Mouse (Mus musculus): ENCODE results near the gene Tcp1. TPM values are rescaled to one million over a fixed set of nuclear protein-coding genes. Genes with fewer than 3 reads are reported as not detected.

Gene Tcp1
- total and polyA plus RNA-seq, 3 experiments = 485 to 1,425 (median 570) TPM

GRCm38 (mm10) chr17:12967173-12967572 lies 51.7 kb downstream of the Tcp1 start:
- Histone ChIP-seq H3K9ac (ENCODE audit: control insufficient read depth, low read depth, low read length, poor library complexity, severe bottlenecking) (no peak overlapping the region), H3K9me3 (replicated peaks; ENCODE audit: insufficient read depth, low read length) (no peaks in the 10 kb centered on the region), H3K4me1 (ENCODE audit: control insufficient read depth in 1 of 2, insufficient read depth in 2 of 2, low read length in 2 of 2) (no peaks in the 10 kb centered on the region; a peak in 1 of 4 replicates), H3K27me3 (ENCODE audit: control insufficient read depth in 1 of 2, insufficient read depth in 2 of 2, low read length in 2 of 2) (no peaks in the 10 kb centered on the region), H3K79me2 (ENCODE audit: control insufficient read depth, insufficient read depth, low read length, poor library complexity) (no peaks in the 10 kb centered on the region; the same call in 1 of the 2 replicates), H3K4me3 (ENCODE audit: control insufficient read depth in 1 of 2, insufficient read depth in 1 of 2, low read depth in 2 of 2, low read length in 2 of 2) (no peak overlapping the region), H3K27ac (ENCODE audit: control insufficient read depth, low read depth, low read length) (no peak overlapping the region), H3K36me3 (ENCODE audit: control insufficient read depth in 1 of 2, insufficient read depth in 2 of 2, low read length in 2 of 2) (peaks cover 0 to 28% of the 10 kb centered on the region in 2 experiments; a peak in 3 of 4 replicates)
- peak; percentile 77 for TF ChIP-seq ZNF384 (IDR thresholded peaks at IDR 0.05; ENCODE audit: low read depth, low read length)
- no peak for TF ChIP-seq MAX (IDR thresholded peaks at IDR 0.05; ENCODE audit: low read length)
- DNase-seq (ENCODE audit: low read depth, low spot score) = no peak

GRCm38 (mm10) chr17:12973851-12974250 lies 58.4 kb downstream of the Tcp1 start:
- Histone ChIP-seq H3K27ac (ENCODE audit: control insufficient read depth, low read depth, low read length) (no peak overlapping the region), H3K9me3 (replicated peaks; ENCODE audit: insufficient read depth, low read length) (no peaks in the 10 kb centered on the region), H3K4me3 (ENCODE audit: control insufficient read depth in 1 of 2, insufficient read depth in 1 of 2, low read depth in 2 of 2, low read length in 2 of 2) (no peak overlapping the region), H3K27me3 (ENCODE audit: control insufficient read depth in 1 of 2, insufficient read depth in 2 of 2, low read length in 2 of 2) (no peaks in the 10 kb centered on the region), H3K9ac (ENCODE audit: control insufficient read depth, low read depth, low read length, poor library complexity, severe bottlenecking) (no peak overlapping the region), H3K36me3 (ENCODE audit: control insufficient read depth in 1 of 2, insufficient read depth in 2 of 2, low read length in 2 of 2) (peaks cover 2 to 66% of the 10 kb centered on the region in 2 experiments), H3K79me2 (ENCODE audit: control insufficient read depth, insufficient read depth, low read length, poor library complexity) (no peaks in the 10 kb centered on the region; the same call in 1 of the 2 replicates), H3K4me1 (ENCODE audit: control insufficient read depth in 1 of 2, insufficient read depth in 2 of 2, low read length in 2 of 2) (no peaks in the 10 kb centered on the region)
- TF ChIP-seq GATA1 (IDR thresholded peaks at IDR 0.05; ENCODE audit: low read depth, low read length) = no peak
- no peak for TF ChIP-seq CHD2 (IDR thresholded peaks at IDR 0.05; ENCODE audit: low read length)
- DNase-seq (ENCODE audit: low read depth, low spot score) = no peak

Other genes starting within 250 kb of the Tcp1 start
- not detected in 2 replicates for gene Slc22a1, start 239.9 kb upstream of the Tcp1 start, total RNA-seq (2012; rRNA removed)
- gene Slc22a1, start 239.9 kb upstream of the Tcp1 start, polyA plus RNA-seq (2012; ENCODE audit: insufficient read depth in 1 of 2, insufficient read length in 2 of 2, low read depth in 1 of 2, low replicate concordance in 2 of 2, missing spikeins in 1 of 2) = not detected
- gene Igf2r, start 146.0 kb upstream of the Tcp1 start, total RNA-seq (2012; rRNA removed) = 18.0 and 18.8 TPM in 2 replicates
- 10 to 100 TPM; 18.3 to 21.7 TPM for gene Igf2r, start 146.0 kb upstream of the Tcp1 start, polyA plus RNA-seq (2012; ENCODE audit: insufficient read depth in 1 of 2, insufficient read length in 2 of 2, low read depth in 1 of 2, low replicate concordance in 2 of 2, missing spikeins in 1 of 2)
- gene Mas1, start 47.6 kb upstream of the Tcp1 start, total RNA-seq (2012; rRNA removed) = not detected in 2 replicates
- gene Mas1, start 47.6 kb upstream of the Tcp1 start, polyA plus RNA-seq (2012; ENCODE audit: insufficient read depth in 1 of 2, insufficient read length in 2 of 2, low read depth in 1 of 2, low replicate concordance in 2 of 2, missing spikeins in 1 of 2) = not detected
- not detected in 2 replicates for gene Mrgprh, start 39.7 kb upstream of the Tcp1 start, total RNA-seq (2012; rRNA removed)
- gene Mrgprh, start 39.7 kb upstream of the Tcp1 start, polyA plus RNA-seq (2012; ENCODE audit: insufficient read depth in 1 of 2, insufficient read length in 2 of 2, low read depth in 1 of 2, low replicate concordance in 2 of 2, missing spikeins in 1 of 2) = not detected
- 0.36 and 0.54 TPM in 2 replicates for gene Pnldc1, start 5.5 kb upstream of the Tcp1 start, total RNA-seq (2012; rRNA removed)
- gene Pnldc1, start 5.5 kb upstream of the Tcp1 start, polyA plus RNA-seq (2012; ENCODE audit: insufficient read depth in 1 of 2, insufficient read length in 2 of 2, low read depth in 1 of 2, low replicate concordance in 2 of 2, missing spikeins in 1 of 2) = 1 to 10 TPM in 1 of 2 experiments, not detected in 1; 1.1 TPM
- 238 and 257 TPM in 2 replicates for gene Mrpl18, start 644 bp downstream of the Tcp1 start, total RNA-seq (2012; rRNA removed)
- gene Mrpl18, start 644 bp downstream of the Tcp1 start, polyA plus RNA-seq (2012; ENCODE audit: insufficient read depth in 1 of 2, insufficient read length in 2 of 2, low read depth in 1 of 2, low replicate concordance in 2 of 2, missing spikeins in 1 of 2) = 100 to 1,000 TPM in 1 of 2 experiments, not detected in 1; 202 TPM
- gene Acat3, start 24.9 kb downstream of the Tcp1 start, total RNA-seq (2012; rRNA removed) = 13.6 and 14.6 TPM in 2 replicates
- 1 to 10 TPM in 1 of 2 experiments, not detected in 1; 1.0 TPM for gene Acat3, start 24.9 kb downstream of the Tcp1 start, polyA plus RNA-seq (2012; ENCODE audit: insufficient read depth in 1 of 2, insufficient read length in 2 of 2, low read depth in 1 of 2, low replicate concordance in 2 of 2, missing spikeins in 1 of 2)
- gene Acat2, start 45.0 kb downstream of the Tcp1 start, total RNA-seq (2012; rRNA removed) = 54.9 and 60.1 TPM in 2 replicates
- gene Acat2, start 45.0 kb downstream of the Tcp1 start, polyA plus RNA-seq (2012; ENCODE audit: insufficient read depth in 1 of 2, insufficient read length in 2 of 2, low read depth in 1 of 2, low replicate concordance in 2 of 2, missing spikeins in 1 of 2) = 10 to 100 TPM in 1 of 2 experiments, not detected in 1; 33.8 TPM
- gene Wtap, start 78.5 kb downstream of the Tcp1 start, total RNA-seq (2012; rRNA removed) = 61.1 and 63.5 TPM in 2 replicates
- 10 to 100 TPM in 1 of 2 experiments, not detected in 1; 74.0 TPM for gene Wtap, start 78.5 kb downstream of the Tcp1 start, polyA plus RNA-seq (2012; ENCODE audit: insufficient read depth in 1 of 2, insufficient read length in 2 of 2, low read depth in 1 of 2, low replicate concordance in 2 of 2, missing spikeins in 1 of 2)
- gene Sod2, start 91.1 kb downstream of the Tcp1 start, total RNA-seq (2012; rRNA removed) = 284 and 295 TPM in 2 replicates
- gene Sod2, start 91.1 kb downstream of the Tcp1 start, polyA plus RNA-seq (2012; ENCODE audit: insufficient read depth in 1 of 2, insufficient read length in 2 of 2, low read depth in 1 of 2, low replicate concordance in 2 of 2, missing spikeins in 1 of 2) = 100 to 1,000 TPM; 293 to 320 TPM
- gene Gpr31b, start 136.6 kb downstream of the Tcp1 start, total RNA-seq (2012; rRNA removed) = 0.12 TPM in 1 of 2 replicates, not detected in the other
- under 1 TPM in 1 of 2 experiments, not detected in 1; 0.08 TPM for gene Gpr31b, start 136.6 kb downstream of the Tcp1 start, polyA plus RNA-seq (2012; ENCODE audit: insufficient read depth in 1 of 2, insufficient read length in 2 of 2, low read depth in 1 of 2, low replicate concordance in 2 of 2, missing spikeins in 1 of 2)
- not detected in 2 replicates for gene Tcp10b, start 145.4 kb downstream of the Tcp1 start, total RNA-seq (2012; rRNA removed)
- under 1 TPM in 1 of 2 experiments, not detected in 1; 0.06 TPM for gene Tcp10b, start 145.4 kb downstream of the Tcp1 start, polyA plus RNA-seq (2012; ENCODE audit: insufficient read depth in 1 of 2, insufficient read length in 2 of 2, low read depth in 1 of 2, low replicate concordance in 2 of 2, missing spikeins in 1 of 2)
- gene Unc93a, start 216.1 kb downstream of the Tcp1 start, total RNA-seq (2012; rRNA removed) = not detected in 2 replicates
- not detected for gene Unc93a, start 216.1 kb downstream of the Tcp1 start, polyA plus RNA-seq (2012; ENCODE audit: insufficient read depth in 1 of 2, insufficient read length in 2 of 2, low read depth in 1 of 2, low replicate concordance in 2 of 2, missing spikeins in 1 of 2)